Mouse (Mus musculus) lung, postnatal 0 days (tissue): ENCODE data around the gene Cldn7.

Source experiments
- CTCF ChIP-seq: IDR thresholded peaks from 2 replicates; pipeline ENCODE4 v1.5.1; 2016; ENCODE audit warnings: antibody characterized with exemption, mild to moderate bottlenecking
- EP300 ChIP-seq: IDR thresholded peaks from 2 replicates; pipeline ENCODE4 v1.6.1; 2016; ENCODE audit warnings: antibody characterized with exemption, mild to moderate bottlenecking, control low read depth

DNA sequence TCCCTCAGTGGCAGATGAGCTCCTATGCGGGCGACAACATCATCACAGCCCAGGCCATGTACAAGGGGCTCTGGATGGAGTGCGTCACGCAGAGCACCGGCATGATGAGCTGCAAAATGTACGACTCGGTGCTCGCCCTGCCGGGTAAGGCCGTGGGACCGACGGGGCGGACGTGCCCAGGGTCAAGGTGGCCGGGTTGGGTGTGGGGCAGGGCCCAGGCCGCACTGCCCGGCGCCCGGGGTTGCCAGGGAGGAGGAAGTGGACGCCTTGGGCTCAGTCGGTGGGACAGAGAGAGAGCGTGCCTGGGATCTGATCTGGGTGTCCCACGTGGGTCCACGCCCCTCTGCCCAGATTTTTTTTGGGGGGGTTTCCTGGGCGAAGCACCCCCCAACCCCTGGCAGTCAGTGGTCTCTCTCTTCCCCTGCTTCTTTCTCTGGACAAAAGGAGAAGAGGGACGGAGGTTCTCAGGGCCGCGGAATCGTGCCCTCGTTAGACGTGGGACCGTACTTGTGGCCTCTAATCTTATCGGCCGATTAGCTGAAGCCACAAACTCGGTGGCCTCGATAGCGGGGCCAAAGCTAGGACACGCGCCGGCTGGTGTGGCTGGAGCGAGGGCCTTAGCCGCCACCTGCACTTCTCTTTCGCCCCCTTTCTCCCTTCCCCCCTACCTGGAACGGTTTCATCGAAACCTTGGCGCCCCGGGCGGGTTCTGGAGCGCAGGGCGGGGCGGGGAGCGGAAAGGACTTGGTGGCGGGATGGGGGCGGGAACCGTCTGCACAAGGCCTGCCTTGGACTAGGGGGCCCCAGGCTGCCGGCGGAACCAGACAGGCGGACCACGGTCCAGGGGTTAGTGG, 1.7 kb downstream of the Cldn7 start:
- TF ChIP-seq CTCF: no peak
- TF ChIP-seq EP300: no peak
